Mouse (Mus musculus): ENCODE results near the gene Large1. TPM values are rescaled to one million over a fixed set of nuclear protein-coding genes. Genes with fewer than 3 reads are reported as not detected.

Large1 gene
- polyA plus RNA-seq, 1 experiment from 2014 or later = 0.67 TPM

DNA sequence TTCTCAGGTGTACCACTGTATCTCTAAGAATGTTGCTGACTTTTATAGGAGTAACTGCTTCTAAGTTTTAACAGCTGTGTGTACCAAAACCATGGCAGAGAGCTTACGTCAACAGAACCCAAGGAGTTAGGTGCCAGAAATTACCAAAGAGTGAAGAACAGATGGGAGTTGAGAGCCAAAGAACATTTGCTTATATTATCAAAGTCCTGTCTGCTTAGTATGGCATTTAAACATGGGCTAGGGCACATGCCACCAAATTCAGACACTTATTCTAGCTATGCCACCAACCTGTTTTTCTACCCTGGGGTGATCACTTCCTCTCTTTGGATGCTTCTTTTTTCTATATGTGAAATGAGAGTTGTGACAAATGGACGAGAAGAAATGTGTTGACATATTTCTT lies 479.9 kb downstream of the Large1 start:
- no peak overlapping the region for H3K9ac ChIP-seq
- no peaks in the 10 kb centered on the region for H3K27me3 ChIP-seq
- DNase-seq (no peak), ATAC-seq (ENCODE audit: low read depth) (no peak)
- no peaks in the 10 kb centered on the region for H3K36me3 ChIP-seq
- no peak overlapping the region for H3K27ac ChIP-seq
- no peaks in the 10 kb centered on the region for H3K4me1 ChIP-seq (replicated peaks)
- no peak overlapping the region for H3K4me2 ChIP-seq
- H3K4me3 ChIP-seq (replicated peaks) = no peak overlapping the region
- WGBS (ENCODE audit: insufficient replicate concordance) = 63% methylated on average over 2 of the region's 2 CpGs
- H3K9me3 ChIP-seq (replicated peaks) = no peaks in the 10 kb centered on the region

GRCm38 (mm10) chr8:72846881-72847280 lies 506.5 kb downstream of the Large1 start:
- no peak overlapping the region for H3K4me3 ChIP-seq (replicated peaks)
- no peak for ATAC-seq (ENCODE audit: low read depth)
- H3K9me3 ChIP-seq (replicated peaks) = no peaks in the 10 kb centered on the region
- no peak for DNase-seq
- H3K9ac ChIP-seq = no peak overlapping the region
- no peaks in the 10 kb centered on the region for H3K4me1 ChIP-seq (replicated peaks)
- no peak overlapping the region for H3K27ac ChIP-seq
- H3K4me2 ChIP-seq = no peak overlapping the region
- H3K27me3 ChIP-seq = no peaks in the 10 kb centered on the region
- H3K36me3 ChIP-seq = 0 out of 2 replicates have a peak, but pooled peaks cover 2% of the 10 kb centered on the region

DNA sequence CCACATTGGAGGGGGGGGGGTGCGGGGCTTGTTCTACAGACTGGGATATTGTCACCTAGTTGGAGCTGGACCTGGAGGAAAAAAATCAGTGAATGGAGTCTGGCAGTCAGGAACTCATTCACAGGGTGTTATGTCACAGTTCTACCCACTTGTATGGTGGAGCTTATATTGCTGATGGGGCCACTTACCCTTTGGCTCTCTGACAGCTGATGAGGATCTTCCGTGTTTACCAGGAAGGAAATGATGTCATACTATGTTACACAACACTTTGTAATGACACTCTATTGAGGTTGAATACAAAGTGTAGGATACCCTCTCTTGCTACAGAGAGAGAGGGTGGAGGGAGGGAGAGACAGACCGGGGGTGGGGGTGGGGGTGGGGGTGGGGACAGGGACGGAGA lies 517.5 kb downstream of the Large1 start:
- no peak for ATAC-seq (ENCODE audit: low read depth)
- no peaks in the 10 kb centered on the region for H3K36me3 ChIP-seq
- no peak overlapping the region for H3K4me2 ChIP-seq
- H3K9me3 ChIP-seq (replicated peaks) = no peaks in the 10 kb centered on the region
- no peaks in the 10 kb centered on the region for H3K4me1 ChIP-seq (replicated peaks)
- 56% methylated on average over 4 of the region's 4 CpGs for WGBS (ENCODE audit: insufficient replicate concordance)
- no peak overlapping the region for H3K4me3 ChIP-seq (replicated peaks)
- no peak for DNase-seq
- no peak overlapping the region for H3K9ac ChIP-seq
- H3K27ac ChIP-seq = no peak overlapping the region
- no peaks in the 10 kb centered on the region for H3K27me3 ChIP-seq

DNA sequence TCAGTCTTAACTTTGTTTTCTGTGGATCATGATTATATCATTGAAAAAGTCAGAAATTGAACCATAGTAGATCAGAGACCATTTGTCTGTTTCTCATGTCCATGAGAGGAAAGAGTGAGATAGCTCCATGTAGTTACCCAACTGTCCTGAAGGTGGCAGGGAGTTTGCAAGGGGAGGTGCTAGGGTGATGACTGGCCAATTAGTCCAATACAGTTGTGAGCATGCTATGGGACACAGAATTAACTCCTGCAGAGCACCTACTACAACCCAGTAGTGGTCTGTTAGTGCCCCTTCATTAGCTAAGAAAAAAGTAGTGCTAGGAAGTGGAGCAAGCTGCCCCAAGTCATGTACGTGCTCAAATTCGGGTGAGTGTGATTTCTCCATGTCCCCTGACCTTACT lies 520.2 kb downstream of the Large1 start:
- Histone ChIP-seq H3K27me3 (no peaks in the 10 kb centered on the region), H3K27ac (no peak overlapping the region)
- ATAC-seq (ENCODE audit: low read depth) = no peak

GRCm38 (mm10) chr8:72832371-72832770 lies 521.0 kb downstream of the Large1 start:
- 15% methylated on average over 1 of the region's 1 CpGs for WGBS (ENCODE audit: insufficient replicate concordance)
- Histone ChIP-seq H3K36me3 (no peaks in the 10 kb centered on the region), H3K4me1 (replicated peaks) (no peaks in the 10 kb centered on the region), H3K4me2 (no peak overlapping the region), H3K9me3 (replicated peaks) (no peaks in the 10 kb centered on the region), H3K27me3 (no peaks in the 10 kb centered on the region), H3K27ac (no peak overlapping the region), H3K9ac (no peak overlapping the region), H3K4me3 (replicated peaks) (no peak overlapping the region)
- ATAC-seq (ENCODE audit: low read depth) (no peak), DNase-seq (no peak)

More for the DNA sequence above, 520.2 kb downstream of the Large1 start:
- Histone ChIP-seq H3K4me3 (replicated peaks) (no peak overlapping the region), H3K9ac (no peak overlapping the region), H3K4me1 (replicated peaks) (no peaks in the 10 kb centered on the region), H3K36me3 (no peaks in the 10 kb centered on the region), H3K4me2 (no peak overlapping the region), H3K9me3 (replicated peaks) (no peaks in the 10 kb centered on the region)
- 57% methylated on average over 2 of the region's 2 CpGs for WGBS (ENCODE audit: insufficient replicate concordance)
- no peak for DNase-seq

GRCm38 (mm10) chr8:72817655-72818349 lies 535.5 kb downstream of the Large1 start:
- Histone ChIP-seq H3K27me3 (no peaks in the 10 kb centered on the region), H3K9ac (no peak overlapping the region), H3K4me1 (replicated peaks) (no peaks in the 10 kb centered on the region), H3K36me3 (no peaks in the 10 kb centered on the region), H3K27ac (no peak overlapping the region), H3K4me3 (replicated peaks) (no peak overlapping the region), H3K9me3 (replicated peaks) (no peaks in the 10 kb centered on the region), H3K4me2 (no peak overlapping the region)
- 58% methylated on average over 5 of the region's 5 CpGs for WGBS (ENCODE audit: insufficient replicate concordance)
- DNase-seq (no peak), ATAC-seq (ENCODE audit: low read depth) (no peak)

GRCm38 (mm10) chr8:72816679-72817078 lies 536.7 kb downstream of the Large1 start:
- Histone ChIP-seq H3K27ac (no peak overlapping the region), H3K9ac (no peak overlapping the region), H3K9me3 (replicated peaks) (no peaks in the 10 kb centered on the region), H3K4me1 (replicated peaks) (no peaks in the 10 kb centered on the region), H3K4me2 (no peak overlapping the region), H3K27me3 (no peaks in the 10 kb centered on the region), H3K36me3 (no peaks in the 10 kb centered on the region), H3K4me3 (replicated peaks) (no peak overlapping the region)
- ATAC-seq (ENCODE audit: low read depth) (no peak), DNase-seq (no peak)

DNA sequence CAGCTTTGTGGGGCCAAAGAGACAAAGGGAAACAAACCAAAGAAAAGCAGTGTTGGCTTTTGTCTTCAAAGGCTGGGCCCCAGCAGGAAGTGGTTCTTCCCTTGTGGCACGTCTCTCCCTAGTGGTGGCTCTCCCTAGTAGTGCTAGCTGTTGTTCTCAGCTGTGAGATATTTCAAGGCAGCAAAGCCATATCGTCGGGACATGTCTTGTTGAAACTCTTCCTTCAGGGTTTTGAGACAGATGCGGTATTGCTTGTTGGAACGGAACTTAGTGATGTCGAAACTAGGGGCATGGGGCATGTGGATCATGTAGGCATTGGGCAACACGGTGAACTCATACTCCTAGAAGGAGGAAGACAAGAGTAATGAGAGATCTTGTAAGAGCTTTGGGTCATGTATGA lies 537.7 kb downstream of the Large1 start:
- ATAC-seq (ENCODE audit: low read depth) (peak; percentile 39; the same call in 1 of the 2 replicates), DNase-seq (peak; percentile 1)
- Histone ChIP-seq H3K4me2 (no peak overlapping the region), H3K4me3 (replicated peaks) (no peak overlapping the region), H3K9me3 (replicated peaks) (no peaks in the 10 kb centered on the region), H3K36me3 (no peaks in the 10 kb centered on the region), H3K27ac (no peak overlapping the region), H3K9ac (no peak overlapping the region), H3K27me3 (no peaks in the 10 kb centered on the region), H3K4me1 (replicated peaks) (no peaks in the 10 kb centered on the region)
- WGBS (ENCODE audit: insufficient replicate concordance) = 47% methylated on average over 7 of the region's 7 CpGs

- Histone ChIP-seq H3K9me3 (replicated peaks) (no peaks in the 10 kb centered on the region), H3K9ac (no peak overlapping the region), H3K4me3 (replicated peaks) (no peak overlapping the region), H3K4me2 (no peak overlapping the region), H3K36me3 (no peaks in the 10 kb centered on the region), H3K27me3 (no peaks in the 10 kb centered on the region), H3K4me1 (replicated peaks) (no peaks in the 10 kb centered on the region), H3K27ac (no peak overlapping the region)
- DNase-seq (no peak), ATAC-seq (ENCODE audit: low read depth) (no peak)
- WGBS (ENCODE audit: insufficient replicate concordance) = 78% methylated on average over 3 of the region's 3 CpGs
These were observed 540.6 kb downstream of the Large1 start for GRCm38 (mm10) chr8:72812690-72813089.

- no peak overlapping the region for H3K9ac ChIP-seq
- H3K9me3 ChIP-seq (replicated peaks) = no peaks in the 10 kb centered on the region
- no peak for DNase-seq
- H3K36me3 ChIP-seq = no peaks in the 10 kb centered on the region
- H3K4me1 ChIP-seq (replicated peaks) = no peaks in the 10 kb centered on the region
- no peak overlapping the region for H3K27ac ChIP-seq
- no peak overlapping the region for H3K4me3 ChIP-seq (replicated peaks)
- no peak for ATAC-seq (ENCODE audit: low read depth)
- 66% methylated on average over 2 of the region's 2 CpGs for WGBS (ENCODE audit: insufficient replicate concordance)
- no peaks in the 10 kb centered on the region for H3K27me3 ChIP-seq
- no peak overlapping the region for H3K4me2 ChIP-seq
These were observed 551.8 kb downstream of the Large1 start for GRCm38 (mm10) chr8:72801583-72801982.

GRCm38 (mm10) chr8:72780644-72781043 lies 572.7 kb downstream of the Large1 start:
- no peak overlapping the region for H3K9ac ChIP-seq
- H3K27ac ChIP-seq = no peak overlapping the region
- no peaks in the 10 kb centered on the region for H3K4me1 ChIP-seq (replicated peaks)
- no peaks in the 10 kb centered on the region for H3K36me3 ChIP-seq
- H3K4me2 ChIP-seq = no peak overlapping the region
- no peak for ATAC-seq (ENCODE audit: low read depth)
- WGBS (ENCODE audit: insufficient replicate concordance) = 82% methylated on average over 4 of the region's 4 CpGs
- no peaks in the 10 kb centered on the region for H3K9me3 ChIP-seq (replicated peaks)
- no peak overlapping the region for H3K4me3 ChIP-seq (replicated peaks)
- no peak for DNase-seq
- no peaks in the 10 kb centered on the region for H3K27me3 ChIP-seq

GRCm38 (mm10) chr8:72777797-72778196 lies 575.5 kb downstream of the Large1 start:
- 71% methylated on average over 1 of the region's 1 CpGs for WGBS (ENCODE audit: insufficient replicate concordance)
- H3K4me1 ChIP-seq (replicated peaks) = no peaks in the 10 kb centered on the region
- no peaks in the 10 kb centered on the region for H3K27me3 ChIP-seq
- H3K4me2 ChIP-seq = no peak overlapping the region
- DNase-seq (no peak), ATAC-seq (ENCODE audit: low read depth) (no peak)
- no peak overlapping the region for H3K4me3 ChIP-seq (replicated peaks)
- no peaks in the 10 kb centered on the region for H3K36me3 ChIP-seq
- H3K27ac ChIP-seq = no peak overlapping the region
- H3K9me3 ChIP-seq (replicated peaks) = no peaks in the 10 kb centered on the region
- no peak overlapping the region for H3K9ac ChIP-seq

Data from liver, embryonic 13.5 days (tissue).